Mouse (Mus musculus) gastrocnemius, adult 2 months (tissue): ENCODE data around the gene Amigo1. TPM values are rescaled to one million over a fixed set of nuclear protein-coding genes. Genes with fewer than 3 reads are reported as not detected.

Source experiments
- DNase-seq: peaks from one replicate; pipeline ENCODE4 v3.0.0; 2022
- H3K27ac ChIP-seq: fragments of 200-600 bp; 2 replicates; pipeline ENCODE4 v1.8.1; 2022; ENCODE audit warnings: mild to moderate bottlenecking
- H3K4me3 ChIP-seq: fragments of 200-600 bp; 2 replicates; pipeline ENCODE4 v1.8.1; 2022; ENCODE audit warnings: mild to moderate bottlenecking, moderate library complexity
- CTCF ChIP-seq: fragments of 200-600 bp; IDR thresholded peaks from 2 replicates; pipeline ENCODE4 v1.8.1; 2022; ENCODE audit warnings: antibody characterized with exemption, mild to moderate bottlenecking, moderate library complexity
- intact Hi-C: fragments of 180-260 bp; cut with DNase I; formaldehyde crosslinking; loops from one replicate; pipeline ENCODE4 v1.15.1; 2025
- total RNA-seq, 2 experiments: library from RNA; stranded (reverse); gene quantifications; 2 replicates each; pipeline ENCODE4 v1.2.3; 2021

Amigo1 gene
- total RNA-seq, 2 experiments from 2014 or later: 21.6 to 28.3 TPM

- peak; percentile 52 for DNase-seq
- H3K4me3 ChIP-seq: peak overlapping the region; percentile 77
- H3K27ac ChIP-seq: peak overlapping the region; percentile 89
- TF ChIP-seq CTCF: no peak
- intact Hi-C loops: no loop called here
These were observed 1.1 kb downstream of the Amigo1 start for GRCm38 (mm10) chr3:108187111-108187795.

GRCm38 (mm10) chr3:108188716-108189490 lies 2.8 kb downstream of the Amigo1 start:
- no peak for TF ChIP-seq CTCF
- DNase-seq: no peak
- intact Hi-C loops: no loop called here
- Histone ChIP-seq H3K4me3 (no peak overlapping the region), H3K27ac (no peak overlapping the region)

- Histone ChIP-seq H3K4me3 (peak overlapping the region; percentile 26), H3K27ac (peak overlapping the region; percentile 20; the same call in 1 of the 2 replicates)
- DNase-seq: no peak
- no peak for TF ChIP-seq CTCF
- intact Hi-C loops: no loop called here
These were observed 3.8 kb downstream of the Amigo1 start for GRCm38 (mm10) chr3:108189897-108190296.

- no peak for TF ChIP-seq CTCF
- H3K4me3 ChIP-seq: no peak overlapping the region
- no peak for DNase-seq
- intact Hi-C loops: no loop called here
- H3K27ac ChIP-seq: no peak overlapping the region
These were observed 7.6 kb downstream of the Amigo1 start for GRCm38 (mm10) chr3:108193686-108194085.

GRCm38 (mm10) chr3:108195287-108195686 lies 9.2 kb downstream of the Amigo1 start:
- H3K4me3 ChIP-seq: no peak overlapping the region
- intact Hi-C loops: no loop called here
- no peak for DNase-seq
- no peak for TF ChIP-seq CTCF
- H3K27ac ChIP-seq: no peak overlapping the region

- no peak for TF ChIP-seq CTCF
- Histone ChIP-seq H3K27ac (no peak overlapping the region), H3K4me3 (no peak overlapping the region)
- intact Hi-C loops: no loop called here
- no peak for DNase-seq
These were observed 9.9 kb downstream of the Amigo1 start for GRCm38 (mm10) chr3:108195941-108196590.

GRCm38 (mm10) chr3:108197066-108197497 lies 10.9 kb downstream of the Amigo1 start:
- H3K27ac ChIP-seq: no peak overlapping the region; the same call in 1 of the 2 replicates
- intact Hi-C loops: no loop called here
- no peak for DNase-seq
- TF ChIP-seq CTCF: 0 out of 2 replicates have a peak, but pooled peaks have one; percentile 2
- no peak overlapping the region for H3K4me3 ChIP-seq

- intact Hi-C loops: no loop called here
- no peak for DNase-seq
- TF ChIP-seq CTCF: no peak
- Histone ChIP-seq H3K4me3 (peak overlapping the region; percentile 89; the same call in 1 of the 2 replicates), H3K27ac (no peak overlapping the region)
These were observed 13.1 kb downstream of the Amigo1 start for GRCm38 (mm10) chr3:108199231-108199630.

- Histone ChIP-seq H3K4me3 (peak within 1 kb of the TSS; percentile 89), H3K27ac (peak within 1 kb of the TSS; percentile 89)
- TF ChIP-seq CTCF: peak; percentile 83
- intact Hi-C loops: no loop called here
- DNase-seq: peak; percentile 96
These were observed 14.5 kb downstream of the Amigo1 start, which contains the start of gene Cyb561d1 for GRCm38 (mm10) chr3:108200329-108201323. Gene Cyb561d1, minus strand, starts transcription at chr3:108201212.

GRCm38 (mm10) chr3:108202506-108202905 lies 16.4 kb downstream of the Amigo1 start:
- intact Hi-C loops: no loop called here
- Histone ChIP-seq H3K4me3 (no peak overlapping the region; the same call in 1 of the 2 replicates), H3K27ac (peak overlapping the region; percentile 59; the same call in 1 of the 2 replicates)
- DNase-seq: no peak
- no peak for TF ChIP-seq CTCF

- no peak for TF ChIP-seq CTCF
- intact Hi-C loops: loop anchor here (1.0 kb wide), 1 partner anchor 38 kb away; no protein-coding TSS in a partner anchor
- peak overlapping the region; percentile 21 for H3K4me3 ChIP-seq
- H3K27ac ChIP-seq: peak overlapping the region; percentile 59
- peak; percentile 61 for DNase-seq
These were observed 17.1 kb downstream of the Amigo1 start for GRCm38 (mm10) chr3:108203212-108203611.
